Mouse (Mus musculus) heart, postnatal 25 days (tissue): ENCODE data around the gene Col4a2. TPM values are rescaled to one million over a fixed set of nuclear protein-coding genes. Genes with fewer than 3 reads are reported as not detected.

Experiments used
- DNase-seq: peaks from one replicate; pipeline ENCODE4 v3.0.0; 2022; ENCODE audit warnings: low spot score
- intact Hi-C: fragments of 180-260 bp; cut with DNase I; formaldehyde crosslinking; loops from one replicate; pipeline ENCODE4 v1.15.1; 2025
- total RNA-seq, 2 experiments: library from RNA; stranded (reverse); gene quantifications; 2 replicates each; pipeline ENCODE4 v1.2.3; 2021

Col4a2 gene
- 100 to 1,000 TPM; 292 to 338 TPM for total RNA-seq

GRCm38 (mm10) chr8:11312349-11313175, at the start of gene Col4a2, which contains the start of gene Col4a1:
Gene Col4a2 (plus strand): TSS chr8:11312805.
Gene Col4a1 (minus strand): TSS chr8:11312826.
- intact Hi-C loops, result loop anchor here (1.0 to 10.0 kb wide), 3 partner anchors 60 to 242 kb away; partner anchors contain the start of genes Cars2 and Ing1
- peak; percentile 75 for DNase-seq

- no peak for DNase-seq
- intact Hi-C loops, result loop anchor here (5.0 kb wide), 1 partner anchor 33 kb away; no protein-coding TSS in a partner anchor
These were observed 48.8 kb upstream of the Col4a2 start for GRCm38 (mm10) chr8:11263848-11264247.

DNA sequence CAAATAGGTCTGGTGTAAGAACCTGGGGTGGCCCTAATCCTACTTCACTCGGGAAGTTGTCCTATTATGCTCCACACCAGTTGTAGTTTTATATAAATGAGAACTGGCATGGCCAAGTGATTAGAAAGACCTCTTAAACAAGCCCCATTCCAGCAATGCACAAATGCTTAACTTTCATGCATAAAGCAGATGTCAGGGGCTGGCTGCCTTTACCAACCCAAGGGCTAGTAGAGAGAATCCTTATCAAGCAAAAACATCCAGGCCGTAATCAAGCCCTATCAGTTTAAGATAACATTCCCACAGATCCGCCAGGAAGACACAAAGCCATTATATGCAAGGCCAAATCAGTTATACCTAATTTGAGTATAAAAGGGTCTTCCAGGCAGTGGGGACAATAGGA, 46.6 kb upstream of the Col4a2 start:
- intact Hi-C loops, result no loop called here
- DNase-seq, result no peak

DNA sequence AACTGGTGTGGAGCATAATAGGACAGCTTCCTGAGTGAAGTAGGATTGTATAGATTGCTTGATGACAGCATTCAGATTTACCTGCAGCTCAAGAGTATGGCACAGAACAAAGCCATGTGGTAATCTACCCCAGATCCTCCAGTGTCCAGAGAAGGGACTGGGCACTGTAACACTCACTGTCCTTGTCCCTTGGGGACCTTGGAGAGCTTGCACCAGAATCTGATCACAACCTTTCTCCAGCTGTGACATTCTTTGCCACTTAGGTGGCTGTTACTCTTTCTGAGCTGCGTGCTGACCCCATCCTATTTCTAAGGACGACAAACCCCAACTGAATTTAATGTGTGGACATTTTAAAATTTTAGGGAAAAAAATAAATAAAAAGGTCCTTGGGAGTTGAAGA, 46.1 kb upstream of the Col4a2 start:
- no peak for DNase-seq
- intact Hi-C loops, result no loop called here

DNA sequence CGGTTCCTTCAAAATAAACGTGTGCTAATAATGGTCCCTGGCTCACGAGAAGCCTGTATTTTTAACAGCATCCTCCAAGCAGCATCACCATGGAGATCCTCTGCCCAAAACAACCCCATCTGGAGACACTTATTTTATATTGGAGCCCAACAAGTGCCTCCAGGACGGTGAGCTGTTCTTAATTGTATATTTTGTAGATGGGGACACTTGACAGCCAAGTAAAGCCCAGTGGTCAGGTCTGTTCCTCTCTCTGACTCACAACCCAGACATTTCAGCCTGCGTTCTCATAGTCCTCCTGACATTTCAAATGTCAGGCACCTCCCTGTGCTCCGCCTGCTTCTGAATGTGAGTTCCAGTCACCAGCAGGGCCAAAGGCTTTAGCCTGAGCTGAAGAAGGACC, 43.9 kb upstream of the Col4a2 start:
- DNase-seq, result no peak
- intact Hi-C loops, result no loop called here

GRCm38 (mm10) chr8:11270826-11271225, 41.8 kb upstream of the Col4a2 start:
- intact Hi-C loops, result no loop called here
- peak; percentile 64 for DNase-seq

DNA sequence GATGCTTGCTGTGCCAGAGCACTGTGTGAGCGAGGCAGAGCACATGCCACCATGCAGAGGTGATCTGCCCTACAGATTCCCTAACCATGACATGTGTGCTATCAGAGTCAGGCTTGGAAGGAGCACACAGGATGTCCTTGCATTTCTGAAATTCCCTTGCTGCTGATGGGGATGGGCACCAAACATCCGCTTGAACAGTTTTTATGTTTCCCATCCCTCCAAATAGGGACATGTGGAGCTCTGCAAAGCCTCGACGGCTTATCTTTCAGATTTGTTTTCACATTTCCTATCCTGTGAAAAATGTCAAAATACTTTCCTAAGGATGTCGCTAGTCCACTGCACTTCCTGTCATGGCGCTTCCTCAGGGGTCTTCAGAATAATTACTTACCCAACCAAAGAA, 40.4 kb upstream of the Col4a2 start:
- no peak for DNase-seq
- intact Hi-C loops, result no loop called here

DNA sequence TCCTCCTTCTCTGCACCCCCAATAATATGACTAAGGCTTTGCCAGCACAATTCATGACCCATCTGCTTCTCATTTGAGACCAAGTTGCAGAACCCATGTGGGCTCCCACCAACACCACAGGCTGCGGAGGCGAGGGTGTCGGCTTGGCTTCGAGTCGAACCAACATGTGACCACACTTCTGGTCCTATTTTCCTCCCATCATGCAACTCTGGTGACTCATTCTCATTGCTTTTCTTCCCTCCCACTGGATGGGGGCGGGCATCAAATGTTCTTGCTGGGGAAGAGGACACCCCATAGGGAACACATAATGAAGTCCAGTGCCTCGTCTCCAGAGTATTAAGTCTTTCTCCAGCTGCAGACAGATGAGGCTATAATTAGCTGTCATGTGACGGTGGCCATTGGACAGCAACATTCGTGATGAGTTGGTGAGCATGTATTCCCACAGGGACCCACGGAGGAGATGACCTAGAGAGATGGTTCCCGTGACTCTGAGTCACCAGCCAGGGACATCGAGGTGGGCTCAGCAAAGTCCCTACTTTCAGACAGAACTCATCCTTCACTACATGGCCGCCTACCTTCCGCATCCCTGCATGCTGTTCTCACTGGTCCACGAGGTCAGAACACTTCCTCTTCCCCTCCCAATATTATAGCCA, 39.0 kb upstream of the Col4a2 start:
- intact Hi-C loops, result no loop called here
- DNase-seq, result peak; percentile 82

DNA sequence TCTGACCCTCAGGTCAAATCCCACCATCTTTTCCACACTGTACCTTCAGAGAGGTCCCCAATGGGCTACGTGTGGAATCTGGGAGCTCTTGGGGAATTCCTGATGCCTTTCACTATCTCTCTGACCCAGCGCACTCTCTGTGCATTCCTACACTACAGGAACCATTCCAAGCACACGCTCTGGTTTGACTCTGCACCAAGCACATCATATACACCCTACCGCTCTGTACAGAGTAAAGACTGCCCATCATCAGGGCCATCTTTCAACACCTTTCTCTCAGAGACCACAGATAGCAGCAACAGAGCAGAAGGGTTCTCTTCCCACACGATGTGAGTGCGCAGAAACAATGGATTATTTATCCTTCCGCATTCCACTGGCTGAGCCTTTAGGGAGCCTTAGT, 38.2 kb upstream of the Col4a2 start:
- intact Hi-C loops, result no loop called here
- no peak for DNase-seq

GRCm38 (mm10) chr8:11276286-11276685, 36.3 kb upstream of the Col4a2 start:
- no peak for DNase-seq

GRCm38 (mm10) chr8:11277602-11278051, 35.0 kb upstream of the Col4a2 start:
- intact Hi-C loops, result loop anchor here (1.0 to 2.0 kb wide), 2 partner anchors 10 to 17 kb away; no protein-coding TSS in a partner anchor
- peak; percentile 41 for DNase-seq

More at GRCm38 (mm10) chr8:11276286-11276685, 36.3 kb upstream of the Col4a2 start:
- intact Hi-C loops, result no loop called here

DNA sequence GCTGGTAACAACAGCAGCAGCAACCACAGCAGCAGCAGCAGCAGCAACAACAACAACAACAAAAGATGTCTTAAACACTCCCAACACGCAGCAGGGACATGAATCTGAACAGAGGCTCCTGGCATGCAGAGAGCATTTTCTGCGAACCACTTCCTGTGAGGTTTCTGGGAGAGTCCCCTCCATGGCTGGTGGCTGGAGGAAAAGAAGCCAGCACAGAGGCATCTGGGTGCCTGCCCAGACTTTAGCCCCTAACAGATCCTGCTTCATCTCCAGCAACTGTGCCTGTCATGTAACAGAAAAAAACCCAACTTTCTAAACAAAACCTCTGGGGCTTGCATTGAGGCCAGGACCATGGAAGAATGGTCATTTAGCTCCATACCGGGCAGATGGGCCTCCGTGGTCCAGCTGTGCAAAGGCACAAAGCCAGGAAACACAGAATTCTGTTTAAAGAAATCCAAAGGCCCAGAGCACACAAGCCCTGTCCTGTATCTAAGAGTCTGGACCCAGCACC, 34.4 kb upstream of the Col4a2 start:
- intact Hi-C loops, result loop anchor here (2.0 kb wide), 1 partner anchor 17 kb away; no protein-coding TSS in a partner anchor

DNA sequence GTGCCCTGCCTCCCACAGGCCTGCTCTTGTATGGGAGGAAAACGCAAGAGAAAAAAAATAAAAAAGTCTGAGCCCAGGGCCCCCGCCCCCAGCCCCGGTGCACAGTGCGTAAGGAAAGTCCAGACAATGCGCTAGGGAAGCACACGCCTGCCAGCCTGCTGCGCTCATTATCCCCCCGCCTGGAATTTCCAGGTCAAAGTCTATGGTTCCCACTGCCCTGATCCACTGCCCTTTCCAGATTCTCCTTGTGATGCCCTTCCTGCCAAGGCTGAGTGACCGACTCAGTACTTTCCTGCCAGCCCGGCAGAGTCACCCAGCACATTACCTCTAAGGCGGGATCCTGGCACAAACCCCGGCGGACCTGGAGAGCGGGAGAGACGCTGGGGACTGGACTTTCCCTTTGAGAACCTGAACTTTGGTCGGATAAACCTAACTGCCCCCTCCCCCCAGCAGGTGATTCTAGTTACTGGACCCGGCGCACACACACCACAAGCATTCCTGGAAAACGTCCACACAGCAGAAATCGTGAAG, 33.2 kb upstream of the Col4a2 start:
- peak; percentile 45 for DNase-seq
- intact Hi-C loops, result loop anchor here (2.0 kb wide), 1 partner anchor 19 kb away; no protein-coding TSS in a partner anchor

More for the DNA sequence above, 34.4 kb upstream of the Col4a2 start:
- peak; percentile 70 for DNase-seq

- intact Hi-C loops, result loop anchor here (2.0 kb wide), 1 partner anchor 34 kb away; no protein-coding TSS in a partner anchor
- DNase-seq, result no peak
These were observed 31.8 kb upstream of the Col4a2 start for GRCm38 (mm10) chr8:11280721-11281268.

- intact Hi-C loops, result no loop called here
- DNase-seq, result no peak
These were observed 30.5 kb upstream of the Col4a2 start for GRCm38 (mm10) chr8:11282139-11282538.

DNA sequence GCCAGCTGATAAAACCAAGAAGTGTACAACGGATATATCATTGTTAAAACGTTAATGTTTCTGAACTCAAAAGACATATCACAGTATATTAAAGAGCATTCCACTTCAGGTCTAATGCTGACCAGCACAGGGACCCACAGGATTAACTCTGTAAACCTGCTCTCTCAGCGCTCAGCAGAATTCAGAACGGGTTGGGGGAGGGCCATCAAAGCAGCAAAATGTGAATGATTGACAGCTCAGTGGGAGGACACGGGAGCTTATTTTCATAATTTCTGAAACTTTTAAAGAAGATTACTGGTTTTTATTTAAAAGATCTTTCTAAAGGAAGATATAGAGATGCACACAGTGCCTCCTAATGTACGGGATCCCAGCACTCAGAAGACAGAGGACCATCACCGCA, 29.9 kb upstream of the Col4a2 start:
- intact Hi-C loops, result no loop called here
- no peak for DNase-seq

DNA sequence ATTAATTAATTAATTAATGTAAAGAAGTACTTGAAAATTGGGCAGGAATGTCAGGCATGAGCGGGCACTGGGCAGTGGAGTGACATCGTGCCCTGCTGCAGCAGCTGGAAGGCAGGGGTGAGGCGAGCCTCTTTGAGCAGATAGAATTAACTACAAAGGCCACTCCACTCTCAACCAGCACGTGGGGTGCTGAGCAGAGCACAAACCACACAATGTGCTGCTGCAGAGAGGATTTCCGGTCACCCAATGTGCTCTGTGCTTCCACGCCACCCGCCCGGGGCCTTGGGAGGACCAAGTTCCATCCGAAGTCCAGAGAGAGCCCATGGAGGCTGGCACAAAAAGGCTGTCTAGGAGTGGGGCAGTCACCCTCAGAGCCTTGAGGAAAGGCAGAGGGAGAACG, 29.4 kb upstream of the Col4a2 start:
- DNase-seq, result no peak
- intact Hi-C loops, result no loop called here

- no peak for DNase-seq
These were observed 27.2 kb upstream of the Col4a2 start for GRCm38 (mm10) chr8:11285437-11285836.

GRCm38 (mm10) chr8:11287139-11287538, 25.5 kb upstream of the Col4a2 start:
- intact Hi-C loops, result no loop called here

More at GRCm38 (mm10) chr8:11285437-11285836, 27.2 kb upstream of the Col4a2 start:
- intact Hi-C loops, result no loop called here

GRCm38 (mm10) chr8:11288286-11288685, 24.3 kb upstream of the Col4a2 start:
- DNase-seq, result no peak

More at GRCm38 (mm10) chr8:11287139-11287538, 25.5 kb upstream of the Col4a2 start:
- DNase-seq, result no peak

More at GRCm38 (mm10) chr8:11288286-11288685, 24.3 kb upstream of the Col4a2 start:
- intact Hi-C loops, result no loop called here
